Mouse (Mus musculus): Measurements from ENCODE around the gene Capn10. TPM values are rescaled to one million over a fixed set of nuclear protein-coding genes. Genes with fewer than 3 reads are reported as not detected.

Capn10 gene
- polyA plus RNA-seq, 1 experiment from 2014 or later, result 40.4 TPM

GRCm38 (mm10) chr1:92914239-92914638 lies 19.9 kb upstream of the Capn10 start:
- ATAC-seq (ENCODE audit: low FRiP score), result no peak
- WGBS, result 83% methylated on average over 4 of the region's 4 CpGs
- no peak overlapping the region for H3K9ac ChIP-seq (ENCODE audit: low read length)

GRCm38 (mm10) chr1:92914993-92915392 lies 19.2 kb upstream of the Capn10 start:
- ATAC-seq (ENCODE audit: low FRiP score) (no peak), DNase-seq (ENCODE audit: low spot score, missing footprints) (no peak)
- Histone ChIP-seq H3K9ac (ENCODE audit: low read length) (no peak overlapping the region), H3K4me1 (ENCODE audit: control insufficient read depth, insufficient read depth, low read length) (peaks cover 17% of the 10 kb centered on the region), H3K4me2 (no peak overlapping the region), H3K36me3 (ENCODE audit: control insufficient read depth, insufficient read depth, low read length) (peaks cover 23% of the 10 kb centered on the region), H3K9me3 (ENCODE audit: control insufficient read depth, low read length) (no peaks in the 10 kb centered on the region), H3K4me3 (ENCODE audit: low read depth, low read length) (no peak overlapping the region), H3K27ac (ENCODE audit: low read depth, low read length) (no peak overlapping the region), H3K27me3 (ENCODE audit: control insufficient read depth, insufficient read depth, low read length) (no peaks in the 10 kb centered on the region)
- WGBS, result 97% methylated on average over 11 of the region's 11 CpGs

More at GRCm38 (mm10) chr1:92914239-92914638, 19.9 kb upstream of the Capn10 start:
- Histone ChIP-seq H3K36me3 (ENCODE audit: control insufficient read depth, insufficient read depth, low read length) (peaks cover 17% of the 10 kb centered on the region), H3K4me1 (ENCODE audit: control insufficient read depth, insufficient read depth, low read length) (peaks cover 21% of the 10 kb centered on the region), H3K4me3 (ENCODE audit: low read depth, low read length) (no peak overlapping the region), H3K4me2 (no peak overlapping the region), H3K27ac (ENCODE audit: low read depth, low read length) (no peak overlapping the region), H3K27me3 (ENCODE audit: control insufficient read depth, insufficient read depth, low read length) (no peaks in the 10 kb centered on the region; the same call in 1 of the 2 replicates), H3K9me3 (ENCODE audit: control insufficient read depth, low read length) (no peaks in the 10 kb centered on the region)
- no peak for DNase-seq (ENCODE audit: low spot score, missing footprints)

- Histone ChIP-seq H3K9ac (ENCODE audit: low read length) (no peak overlapping the region), H3K27me3 (ENCODE audit: control insufficient read depth, insufficient read depth, low read length) (no peaks in the 10 kb centered on the region), H3K4me2 (no peak overlapping the region), H3K9me3 (ENCODE audit: control insufficient read depth, low read length) (no peaks in the 10 kb centered on the region), H3K27ac (ENCODE audit: low read depth, low read length) (no peak overlapping the region), H3K36me3 (ENCODE audit: control insufficient read depth, insufficient read depth, low read length) (peaks cover 23% of the 10 kb centered on the region), H3K4me3 (ENCODE audit: low read depth, low read length) (no peak overlapping the region), H3K4me1 (ENCODE audit: control insufficient read depth, insufficient read depth, low read length) (peaks cover 12% of the 10 kb centered on the region)
- 95% methylated on average over 9 of the region's 9 CpGs for WGBS
- DNase-seq (ENCODE audit: low spot score, missing footprints) (no peak), ATAC-seq (ENCODE audit: low FRiP score) (no peak)
These were observed 17.5 kb upstream of the Capn10 start for GRCm38 (mm10) chr1:92916725-92917124.

- Histone ChIP-seq H3K4me2 (no peak overlapping the region), H3K9me3 (ENCODE audit: control insufficient read depth, low read length) (no peaks in the 10 kb centered on the region), H3K27ac (ENCODE audit: low read depth, low read length) (no peak overlapping the region), H3K27me3 (ENCODE audit: control insufficient read depth, insufficient read depth, low read length) (no peaks in the 10 kb centered on the region), H3K9ac (ENCODE audit: low read length) (no peak overlapping the region), H3K4me3 (ENCODE audit: low read depth, low read length) (no peak overlapping the region), H3K4me1 (ENCODE audit: control insufficient read depth, insufficient read depth, low read length) (no peaks in the 10 kb centered on the region), H3K36me3 (ENCODE audit: control insufficient read depth, insufficient read depth, low read length) (peaks cover 23% of the 10 kb centered on the region)
- ATAC-seq (ENCODE audit: low FRiP score) (no peak), DNase-seq (ENCODE audit: low spot score, missing footprints) (no peak)
- WGBS, result 97% methylated on average over 11 of the region's 11 CpGs
These were observed 15.0 kb upstream of the Capn10 start for GRCm38 (mm10) chr1:92919151-92919550.

- Histone ChIP-seq H3K4me3 (ENCODE audit: low read depth, low read length) (no peak overlapping the region), H3K27me3 (ENCODE audit: control insufficient read depth, insufficient read depth, low read length) (no peaks in the 10 kb centered on the region), H3K27ac (ENCODE audit: low read depth, low read length) (no peak overlapping the region), H3K36me3 (ENCODE audit: control insufficient read depth, insufficient read depth, low read length) (peaks cover 23% of the 10 kb centered on the region), H3K9me3 (ENCODE audit: control insufficient read depth, low read length) (no peaks in the 10 kb centered on the region), H3K4me1 (ENCODE audit: control insufficient read depth, insufficient read depth, low read length) (no peaks in the 10 kb centered on the region), H3K9ac (ENCODE audit: low read length) (no peak overlapping the region), H3K4me2 (no peak overlapping the region)
- 90% methylated on average over 12 of the region's 12 CpGs for WGBS
- no peak for ATAC-seq (ENCODE audit: low FRiP score)
- DNase-seq (ENCODE audit: low spot score, missing footprints), result no peak
These were observed 14.4 kb upstream of the Capn10 start for GRCm38 (mm10) chr1:92919775-92920174.

GRCm38 (mm10) chr1:92920474-92921200 lies 13.5 kb upstream of the Capn10 start:
- Histone ChIP-seq H3K4me2 (no peak overlapping the region), H3K27me3 (ENCODE audit: control insufficient read depth, insufficient read depth, low read length) (no peaks in the 10 kb centered on the region), H3K27ac (ENCODE audit: low read depth, low read length) (no peak overlapping the region), H3K36me3 (ENCODE audit: control insufficient read depth, insufficient read depth, low read length) (peaks cover 23% of the 10 kb centered on the region), H3K4me1 (ENCODE audit: control insufficient read depth, insufficient read depth, low read length) (no peaks in the 10 kb centered on the region), H3K9me3 (ENCODE audit: control insufficient read depth, low read length) (no peaks in the 10 kb centered on the region), H3K4me3 (ENCODE audit: low read depth, low read length) (no peak overlapping the region), H3K9ac (ENCODE audit: low read length) (no peak overlapping the region)
- DNase-seq (ENCODE audit: low spot score, missing footprints), result no peak
- no peak for ATAC-seq (ENCODE audit: low FRiP score)
- whole genome bisulfite sequencing, result 82% methylated on average over 7 of the region's 7 CpGs

GRCm38 (mm10) chr1:92921496-92921895 lies 12.7 kb upstream of the Capn10 start:
- Histone ChIP-seq H3K4me2 (no peak overlapping the region), H3K36me3 (ENCODE audit: control insufficient read depth, insufficient read depth, low read length) (peaks cover 23% of the 10 kb centered on the region)
- ATAC-seq (ENCODE audit: low FRiP score), result no peak

GRCm38 (mm10) chr1:92930171-92930706 lies 3.9 kb upstream of the Capn10 start:
- Histone ChIP-seq H3K27me3 (ENCODE audit: control insufficient read depth, insufficient read depth, low read length) (no peaks in the 10 kb centered on the region), H3K4me1 (ENCODE audit: control insufficient read depth, insufficient read depth, low read length) (peaks cover 7% of the 10 kb centered on the region), H3K4me3 (ENCODE audit: low read depth, low read length) (no peak overlapping the region), H3K27ac (ENCODE audit: low read depth, low read length) (no peak overlapping the region), H3K36me3 (ENCODE audit: control insufficient read depth, insufficient read depth, low read length) (no peaks in the 10 kb centered on the region), H3K4me2 (no peak overlapping the region), H3K9me3 (ENCODE audit: control insufficient read depth, low read length) (no peaks in the 10 kb centered on the region), H3K9ac (ENCODE audit: low read length) (no peak overlapping the region)
- ATAC-seq (ENCODE audit: low FRiP score) (no peak), DNase-seq (ENCODE audit: low spot score, missing footprints) (no peak)
- 30% methylated on average over 1 of the region's 1 CpGs for WGBS

More at GRCm38 (mm10) chr1:92921496-92921895, 12.7 kb upstream of the Capn10 start:
- WGBS, result 89% methylated on average over 4 of the region's 4 CpGs
- H3K9me3 ChIP-seq (ENCODE audit: control insufficient read depth, low read length), result no peaks in the 10 kb centered on the region
- H3K27me3 ChIP-seq (ENCODE audit: control insufficient read depth, insufficient read depth, low read length), result no peaks in the 10 kb centered on the region
- H3K9ac ChIP-seq (ENCODE audit: low read length), result no peak overlapping the region
- no peak overlapping the region for H3K4me3 ChIP-seq (ENCODE audit: low read depth, low read length)
- H3K4me1 ChIP-seq (ENCODE audit: control insufficient read depth, insufficient read depth, low read length), result no peaks in the 10 kb centered on the region
- DNase-seq (ENCODE audit: low spot score, missing footprints), result no peak
- no peak overlapping the region for H3K27ac ChIP-seq (ENCODE audit: low read depth, low read length)

GRCm38 (mm10) chr1:92933611-92934010 lies 565 bp upstream of the Capn10 start:
- Histone ChIP-seq H3K4me3 (ENCODE audit: low read depth, low read length) (peak overlapping the region; percentile 80), H3K4me1 (ENCODE audit: control insufficient read depth, insufficient read depth, low read length) (peaks cover 20% of the 10 kb centered on the region), H3K27ac (ENCODE audit: low read depth, low read length) (peak overlapping the region; percentile 96), H3K9me3 (ENCODE audit: control insufficient read depth, low read length) (no peaks in the 10 kb centered on the region), H3K4me2 (peak overlapping the region; percentile 84), H3K9ac (ENCODE audit: low read length) (peak overlapping the region; percentile 87), H3K27me3 (ENCODE audit: control insufficient read depth, insufficient read depth, low read length) (no peaks in the 10 kb centered on the region), H3K36me3 (ENCODE audit: control insufficient read depth, insufficient read depth, low read length) (no peaks in the 10 kb centered on the region)
- DNase-seq (ENCODE audit: low spot score, missing footprints) (no peak), ATAC-seq (ENCODE audit: low FRiP score) (no peak)
- WGBS, result 84% methylated on average over 4 of the region's 4 CpGs
